Mouse (Mus musculus) thymus, adult 2 months (tissue): Measurements from ENCODE around the gene Mbtd1.

Source experiments
- CTCF ChIP-seq: fragments of 200-500 bp; IDR thresholded peaks from 2 replicates; pipeline ENCODE4 v1.5.1; 2012; ENCODE audit warnings: mild to moderate bottlenecking, control low read depth, low read length, moderate library complexity, borderline replicate concordance; ENCODE audit not compliant: control insufficient read depth, poor library complexity, insufficient read depth; ENCODE audit errors: extremely low read depth
- POLR2A ChIP-seq: fragments of 200-500 bp; IDR thresholded peaks from 2 replicates; pipeline ENCODE4 v1.6.1; 2012; ENCODE audit warnings: mild to moderate bottlenecking, low read length, control low read depth, moderate library complexity; ENCODE audit not compliant: control insufficient read depth, poor library complexity, insufficient read depth; ENCODE audit errors: extremely low read depth

DNA sequence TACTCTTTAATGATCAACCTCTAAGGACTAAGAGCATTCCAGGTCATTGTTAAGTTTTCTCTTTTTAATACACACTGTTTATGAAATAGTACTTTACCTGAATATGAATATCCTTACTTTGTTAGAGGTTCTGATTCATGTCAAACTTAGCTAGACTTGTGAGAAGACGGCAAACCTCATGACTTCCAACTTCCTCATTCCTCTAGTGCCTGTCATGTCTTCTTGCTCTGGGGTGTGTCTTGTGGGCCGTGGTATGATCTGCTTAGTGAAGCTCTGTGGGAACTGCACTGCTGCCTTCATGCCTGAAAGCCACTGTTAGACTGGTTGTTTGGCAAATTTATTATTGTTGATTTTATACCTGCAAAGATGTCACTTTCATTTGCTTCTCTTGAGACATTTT lies 55.3 kb downstream of the Mbtd1 start:
- TF ChIP-seq CTCF, result no peak
- TF ChIP-seq POLR2A, result no peak
